Comparison of ENCODE assay signal across 30 mouse cellular contexts in genomic region chr2:59760731-59761130, GRCm38 (mm10).
DNase-seq lines count a peak whose midpoint lies in the region; ATAC-seq and TF ChIP-seq lines count a peak whose summit lies in the region.
"Had no signal": no experiment of that assay in that cellular context is flagged by ENCODE, and none has a peak within 500 bp of the region (broad histone marks: within the 10 kb centered on the region; RNA-seq: fewer than 3 reads in every experiment).

No protein-coding gene starts in this region.

- no peak overlapping the region for H3K4me2 ChIP-seq in liver, embryonic 11.5 days
- H3K4me2 ChIP-seq in forebrain, postnatal 0 days (ENCODE audit: low read depth) = no peak overlapping the region
- H3K4me2 ChIP-seq: embryonic facial prominence, embryonic 13.5 days; forebrain, embryonic 13.5 days; heart, embryonic 15.5 days; kidney, embryonic 15.5 days; liver, embryonic 15.5 days; neural tube, embryonic 13.5 days; stomach, embryonic 15.5 days had no signal

- H3K4me1 ChIP-seq in liver, adult 2 months (ENCODE audit: control insufficient read depth, insufficient read depth, low read length) = no peaks in the 10 kb centered on the region
- H3K4me1 ChIP-seq in liver, embryonic 11.5 days (replicated peaks; ENCODE audit: control insufficient read depth, insufficient read depth, low read length) = no peaks in the 10 kb centered on the region
- no peaks in the 10 kb centered on the region for H3K4me1 ChIP-seq in forebrain, postnatal 0 days (ENCODE audit: insufficient read depth)
- H3K4me1 ChIP-seq: liver, embryonic 15.5 days had no signal

- no peak overlapping the region for H3K4me3 ChIP-seq in liver, adult 2 months (ENCODE audit: insufficient read depth, low read depth, low read length)
- H3K4me3 ChIP-seq in liver, embryonic 11.5 days (ENCODE audit: low read depth, low read length) = no peak overlapping the region
- no peak overlapping the region for H3K4me3 ChIP-seq in forebrain, postnatal 0 days (ENCODE audit: low read depth, low read length)
- H3K4me3 ChIP-seq: embryonic facial prominence, embryonic 13.5 days; erythroblast, embryonic 14.5 days; forebrain, embryonic 13.5 days; heart, embryonic 15.5 days; kidney, embryonic 15.5 days; left cerebral cortex, adult 2 months; liver, embryonic 15.5 days; myocyte; neural tube, embryonic 13.5 days; stomach, embryonic 15.5 days had no signal

- TF ChIP-seq CTCF in liver, adult 2 months (IDR thresholded peaks at IDR 0.05; ENCODE audit: low read depth, low read length) = no peak
- TF ChIP-seq CTCF in forebrain, postnatal 0 days (IDR thresholded peaks at IDR 0.05; ENCODE audit: low read depth) = no peak

- no peaks in the 10 kb centered on the region for H3K79me2 ChIP-seq in liver, adult 2 months (ENCODE audit: control insufficient read depth, insufficient read depth, low read length)

- H3K27me3 ChIP-seq in liver, adult 2 months (ENCODE audit: control insufficient read depth, insufficient read depth, low read length) = no peaks in the 10 kb centered on the region
- no peaks in the 10 kb centered on the region for H3K27me3 ChIP-seq in liver, embryonic 11.5 days (replicated peaks; ENCODE audit: control insufficient read depth, insufficient read depth, low read length)
- H3K27me3 ChIP-seq in forebrain, postnatal 0 days (ENCODE audit: insufficient read depth, low read length) = no peaks in the 10 kb centered on the region
- H3K27me3 ChIP-seq: CH12.LX; embryonic facial prominence, embryonic 13.5 days; forebrain, embryonic 13.5 days; heart, embryonic 15.5 days; kidney, embryonic 15.5 days; liver, embryonic 15.5 days; neural tube, embryonic 13.5 days; stomach, embryonic 15.5 days had no signal

- H3K9me3 ChIP-seq in liver, embryonic 11.5 days (ENCODE audit: control insufficient read depth, low read length) = no peaks in the 10 kb centered on the region
- H3K9me3 ChIP-seq in forebrain, postnatal 0 days (ENCODE audit: low read length) = no peaks in the 10 kb centered on the region
- H3K9me3 ChIP-seq: embryonic facial prominence, embryonic 13.5 days; forebrain, embryonic 13.5 days; G1E; heart, embryonic 15.5 days; kidney, embryonic 15.5 days; liver, embryonic 15.5 days; neural tube, embryonic 13.5 days; stomach, embryonic 15.5 days had no signal

- H3K27ac ChIP-seq in liver, adult 2 months (replicated peaks; ENCODE audit: insufficient read depth, low read depth, low read length) = no peak overlapping the region
- no peak overlapping the region for H3K27ac ChIP-seq in liver, embryonic 11.5 days (ENCODE audit: low read depth, low read length)
- no peak overlapping the region for H3K27ac ChIP-seq in forebrain, postnatal 0 days (ENCODE audit: low read depth, low read length)
- H3K27ac ChIP-seq: embryonic facial prominence, embryonic 13.5 days; forebrain, embryonic 13.5 days; heart, embryonic 15.5 days; hindbrain, postnatal 0 days; kidney, embryonic 15.5 days; left cerebral cortex, adult 2 months; liver, embryonic 15.5 days; macrophage; neural tube, embryonic 13.5 days; stomach, embryonic 15.5 days had no signal

- no peak for ATAC-seq in liver, embryonic 11.5 days (replicated peaks; ENCODE audit: low FRiP score)
- ATAC-seq in forebrain, postnatal 0 days = no peak
- ATAC-seq: activated CD4-positive, CD25-positive, alpha-beta regulatory T cell, adult 4 months; forebrain, embryonic 13.5 days; hindbrain, postnatal 0 days; intestine, embryonic 16.5 days; midbrain, embryonic 16.5 days had no signal

- H3K9ac ChIP-seq in liver, adult 2 months (ENCODE audit: low read depth, low read length) = no peak overlapping the region
- no peak overlapping the region for H3K9ac ChIP-seq in liver, embryonic 11.5 days (ENCODE audit: low read depth, low read length)
- H3K9ac ChIP-seq in forebrain, postnatal 0 days = no peak overlapping the region
- H3K9ac ChIP-seq: embryonic facial prominence, embryonic 13.5 days; forebrain, embryonic 13.5 days; heart, embryonic 15.5 days; kidney, embryonic 15.5 days; liver, embryonic 15.5 days; neural tube, embryonic 13.5 days; stomach, embryonic 15.5 days had no signal

- TF ChIP-seq POLR2A in liver, adult 2 months (IDR thresholded peaks at IDR 0.05; ENCODE audit: extremely low read depth, insufficient read depth, low read length) = no peak

- H3K36me3 ChIP-seq in liver, adult 2 months (ENCODE audit: control insufficient read depth, insufficient read depth, low read length) = no peaks in the 10 kb centered on the region
- H3K36me3 ChIP-seq in liver, embryonic 11.5 days (ENCODE audit: control insufficient read depth, insufficient read depth, low read length) = no peaks in the 10 kb centered on the region; the same call in 1 of the 2 replicates
- H3K36me3 ChIP-seq in forebrain, postnatal 0 days (ENCODE audit: insufficient read depth) = no peaks in the 10 kb centered on the region
- H3K36me3 ChIP-seq: G1E; heart, embryonic 15.5 days; liver, embryonic 15.5 days; neural tube, embryonic 13.5 days; stomach, embryonic 15.5 days had no signal

- intact Hi-C loops in heart, postnatal 25 days (cut with DNase I) = no loop called here

- 45% methylated on average over 4 of the region's 4 CpGs for WGBS in liver, adult 2 months
- 84% methylated on average over 4 of the region's 4 CpGs for WGBS in liver, embryonic 11.5 days
- 71% methylated on average over 4 of the region's 4 CpGs for WGBS in forebrain, postnatal 0 days

- DNase-seq in heart, adult 11 months = peak; percentile 94
- no peak for DNase-seq in heart, postnatal 25 days (ENCODE audit: low spot score)
- peak; percentile 31 for DNase-seq in liver, adult 2 months (ENCODE audit: extremely low read depth, low read depth, low spot score)
- no peak for DNase-seq in liver, embryonic 11.5 days (ENCODE audit: low spot score)
- DNase-seq in adipocyte (ENCODE audit: low spot score) = peak; percentile 49
- peak; percentile 71 for DNase-seq in lung, postnatal 36 days
- DNase-seq in forebrain, postnatal 0 days = no peak
- DNase-seq: B cell, adult 2 months; cerebellum, adult 11-12 months; cerebellum, postnatal 36 days; embryo, embryonic 11 days; gastrocnemius, postnatal 10 days; thymus, postnatal 25 days had no signal

Comparison
In these comparisons a context has a peak if more than half of its experiments do, and no peak if none do; other contexts are left out.
1. DNase-seq: peak in heart, adult 11 months (single experiment), liver, adult 2 months (single experiment), adipocyte (single experiment) and lung, postnatal 36 days (single experiment); none in heart, postnatal 25 days (single experiment), liver, embryonic 11.5 days (single experiment) and forebrain, postnatal 0 days (single experiment).